Mouse (Mus musculus): ENCODE measurements around the gene Pxk. TPM values are rescaled to one million over a fixed set of nuclear protein-coding genes. Genes with fewer than 3 reads are reported as not detected.

The Pxk gene
- total RNA-seq, 1 experiment from 2014 or later = 15.1 TPM

DNA sequence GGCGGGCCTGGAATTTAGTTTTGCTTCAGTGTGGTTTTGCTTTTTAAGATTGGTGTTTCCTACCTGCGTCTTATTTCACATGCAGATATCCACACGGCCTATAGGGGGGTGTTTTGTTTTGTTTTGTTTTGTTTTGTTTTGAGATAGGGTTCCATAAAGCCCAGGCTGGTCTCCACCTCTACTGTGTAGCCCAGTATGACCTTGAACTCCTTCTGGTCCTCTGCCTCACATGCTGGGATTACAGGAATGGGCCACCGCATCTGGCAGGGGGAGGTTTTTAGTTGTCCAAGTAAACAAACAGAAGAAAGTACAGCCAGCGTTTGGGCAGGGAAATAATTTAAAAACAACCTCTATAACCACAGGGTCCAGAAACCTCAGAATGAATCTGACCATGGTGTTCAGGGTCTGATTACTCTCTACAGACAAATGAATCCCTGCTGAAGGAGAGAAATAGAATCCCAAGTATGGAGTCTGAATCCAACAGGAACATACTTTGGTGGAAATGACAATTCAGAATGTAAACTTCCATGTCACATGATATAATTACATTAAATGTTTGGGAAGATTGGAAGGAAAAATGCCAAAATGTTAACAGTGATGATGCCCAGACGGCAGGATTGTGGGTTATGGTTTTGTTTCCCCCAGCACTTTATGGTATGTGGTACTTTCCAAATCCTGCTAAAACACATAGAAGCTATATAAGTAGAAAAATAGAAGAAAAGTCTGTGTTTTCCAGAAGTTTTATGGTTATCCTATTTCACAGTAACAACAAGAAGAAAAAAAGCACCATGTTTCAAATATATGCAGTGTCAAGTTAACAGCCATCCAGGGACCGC is 26.3 kb downstream of the Pxk start:
- no peak for ATAC-seq (replicated peaks in 1 of 2; ENCODE audit: insufficient read depth in 1 of 2, low FRiP score in 2 of 2, low TSS enrichment in 1 of 2, low read depth in 1 of 2, poor library complexity in 2 of 2, severe bottlenecking in 2 of 2)

DNA sequence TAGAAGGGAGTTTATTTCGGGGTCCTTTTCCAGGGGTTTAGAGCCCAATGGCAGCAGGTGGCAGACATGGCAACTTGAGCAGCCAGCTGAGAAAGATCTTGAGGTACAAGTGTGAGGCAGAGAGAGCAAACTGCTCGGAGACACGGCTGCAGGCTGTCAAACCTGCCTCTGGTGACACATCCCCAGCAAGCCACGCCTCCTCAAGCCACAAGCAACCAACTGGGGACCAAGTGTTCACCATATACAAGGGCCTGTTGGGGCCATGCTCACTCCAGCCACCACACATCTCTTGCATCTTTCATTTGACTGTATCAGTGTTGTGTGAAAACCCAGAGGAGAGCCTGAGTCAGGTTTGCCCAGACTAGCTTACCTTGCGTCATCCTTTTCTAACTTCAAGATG is 30.0 kb downstream of the Pxk start:
- ATAC-seq (replicated peaks in 1 of 2; ENCODE audit: insufficient read depth in 1 of 2, low FRiP score in 2 of 2, low TSS enrichment in 1 of 2, low read depth in 1 of 2, poor library complexity in 2 of 2, severe bottlenecking in 2 of 2) = no peak

DNA sequence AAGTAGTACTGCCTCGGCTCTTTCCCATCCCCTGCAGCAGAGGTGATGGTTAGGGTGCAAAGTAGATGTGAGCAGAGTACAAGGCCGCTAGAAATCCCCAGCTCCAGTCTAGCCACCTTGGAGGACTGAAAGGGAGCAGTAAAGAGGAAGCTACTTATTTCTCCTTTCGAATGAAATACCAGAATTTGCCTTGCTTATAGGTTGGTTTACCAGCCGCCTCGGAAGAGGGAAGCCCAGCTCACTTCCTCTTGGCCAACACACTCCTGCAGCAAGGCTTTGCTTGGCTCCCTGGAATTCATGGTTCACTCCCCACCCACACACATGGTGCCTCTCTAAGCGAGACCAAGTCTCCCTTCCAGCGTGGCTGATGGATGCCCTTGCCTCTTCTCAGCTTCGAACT is 34.8 kb downstream of the Pxk start:
- ATAC-seq (replicated peaks in 1 of 2; ENCODE audit: insufficient read depth in 1 of 2, low FRiP score in 2 of 2, low TSS enrichment in 1 of 2, low read depth in 1 of 2, poor library complexity in 2 of 2, severe bottlenecking in 2 of 2) = peak; percentile 84 to 92

DNA sequence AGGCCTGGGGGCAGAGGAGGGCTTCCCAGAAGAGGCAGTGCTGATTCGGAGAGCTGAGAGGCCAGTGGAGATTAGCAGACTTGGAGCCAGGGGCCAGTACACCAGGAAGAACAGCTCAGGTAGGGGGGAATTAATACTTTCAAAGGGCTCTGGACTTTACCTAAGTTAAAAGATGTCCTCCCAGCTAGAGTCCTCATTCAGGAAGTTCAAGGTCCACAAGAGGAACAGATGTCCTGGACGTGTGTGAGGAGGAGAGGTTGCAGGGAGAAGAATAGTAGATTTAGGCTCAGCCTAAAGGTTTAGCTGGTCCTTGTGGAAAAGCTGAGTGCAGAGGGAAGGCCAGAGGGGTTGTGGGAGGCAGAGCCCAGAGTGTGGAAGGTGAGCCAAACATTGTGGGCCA is 36.2 kb downstream of the Pxk start:
- ATAC-seq (replicated peaks in 1 of 2; ENCODE audit: insufficient read depth in 1 of 2, low FRiP score in 2 of 2, low TSS enrichment in 1 of 2, low read depth in 1 of 2, poor library complexity in 2 of 2, severe bottlenecking in 2 of 2) = no peak

DNA sequence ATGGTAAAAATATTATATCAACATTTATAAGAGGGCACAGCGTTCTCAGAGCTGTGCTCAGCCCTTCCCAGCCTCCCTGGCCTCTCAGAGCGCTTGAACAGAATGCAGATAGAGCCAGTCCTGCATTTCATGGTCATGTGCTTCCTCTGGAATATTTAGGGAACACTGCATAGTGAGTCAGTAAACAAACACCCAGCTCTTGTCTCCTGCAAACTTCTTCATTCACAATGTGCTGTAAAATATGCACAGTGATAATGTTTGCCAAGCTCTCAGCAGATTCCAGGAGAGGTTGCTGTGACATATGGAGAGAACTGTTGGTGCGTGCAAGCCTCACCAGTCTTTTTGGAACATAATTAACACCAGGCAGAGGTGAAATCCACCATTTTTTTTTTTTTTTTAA is 37.1 kb downstream of the Pxk start:
- ATAC-seq (replicated peaks in 1 of 2; ENCODE audit: insufficient read depth in 1 of 2, low FRiP score in 2 of 2, low TSS enrichment in 1 of 2, low read depth in 1 of 2, poor library complexity in 2 of 2, severe bottlenecking in 2 of 2) = no peak

DNA sequence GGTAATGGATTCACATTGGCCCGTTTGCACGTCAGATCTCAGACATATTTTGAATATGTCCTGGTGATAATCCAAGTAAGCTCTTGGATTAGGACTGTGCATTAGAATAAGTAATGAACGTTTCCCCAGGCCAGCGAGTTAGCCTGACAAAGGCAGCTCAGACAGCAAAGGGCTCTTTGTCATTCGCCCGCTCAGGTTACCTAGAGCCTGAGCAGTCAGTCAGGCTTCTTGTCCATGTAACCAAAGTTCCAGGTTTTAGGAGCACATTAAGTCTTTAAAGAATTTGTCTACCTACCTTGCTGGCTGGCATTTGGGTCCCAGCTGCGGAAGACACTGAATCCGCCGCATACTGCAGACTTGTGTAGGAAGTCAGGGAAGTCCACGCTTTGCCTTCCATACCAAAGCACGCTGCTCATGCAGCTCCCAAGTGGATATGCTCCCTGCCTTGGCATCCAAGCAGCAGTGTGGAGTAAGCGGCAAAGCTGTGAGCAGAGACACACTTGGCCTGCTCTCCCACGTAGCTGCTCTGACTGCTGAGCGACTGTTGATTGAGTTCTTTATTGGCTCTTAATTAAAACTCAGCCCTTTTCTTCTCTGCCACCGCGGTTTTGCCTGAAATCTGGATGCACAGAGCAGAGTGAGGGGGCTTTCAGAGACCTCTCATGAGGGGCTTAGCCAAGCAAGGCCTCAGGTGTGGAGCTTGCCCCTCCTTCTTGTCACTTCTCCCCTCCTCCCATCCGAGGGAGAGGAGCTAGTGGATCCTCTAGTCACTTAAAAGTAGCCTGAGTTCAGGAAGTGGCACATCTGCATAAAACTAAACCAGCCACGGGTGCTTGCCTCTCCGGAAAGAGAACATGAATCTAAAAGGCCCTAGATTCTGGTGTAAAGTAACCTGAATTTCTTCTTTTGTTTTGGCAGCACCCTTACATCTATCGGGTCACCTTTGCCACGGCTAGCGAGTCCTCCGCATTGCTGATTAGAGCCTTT is 42.0 kb downstream of the Pxk start:
- no peak for ATAC-seq (replicated peaks in 1 of 2; ENCODE audit: insufficient read depth in 1 of 2, low FRiP score in 2 of 2, low TSS enrichment in 1 of 2, low read depth in 1 of 2, poor library complexity in 2 of 2, severe bottlenecking in 2 of 2)

DNA sequence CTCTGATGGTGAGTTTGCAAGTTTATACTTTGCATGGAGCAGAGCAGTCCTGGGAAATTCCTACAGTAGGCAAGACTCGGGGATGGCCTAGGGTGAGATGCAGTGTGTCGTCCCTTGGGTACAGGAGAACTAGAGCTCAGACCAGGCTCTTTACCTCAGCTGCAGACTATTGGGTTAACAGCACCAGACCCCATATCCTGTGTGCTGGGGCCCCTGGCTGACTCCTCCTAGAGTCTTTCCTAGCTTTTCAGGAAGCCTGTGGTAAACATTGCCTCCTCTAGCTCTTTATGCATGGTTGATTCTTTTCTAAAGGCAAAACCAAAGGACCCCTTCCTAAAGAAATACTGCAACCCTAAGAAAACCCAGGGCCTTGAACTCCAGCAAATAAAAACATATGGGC is 43.1 kb downstream of the Pxk start:
- peak in 1 of 2 experiments; percentile 32; a peak in 1 of 4 replicates for ATAC-seq (replicated peaks in 1 of 2; ENCODE audit: insufficient read depth in 1 of 2, low FRiP score in 2 of 2, low TSS enrichment in 1 of 2, low read depth in 1 of 2, poor library complexity in 2 of 2, severe bottlenecking in 2 of 2)

DNA sequence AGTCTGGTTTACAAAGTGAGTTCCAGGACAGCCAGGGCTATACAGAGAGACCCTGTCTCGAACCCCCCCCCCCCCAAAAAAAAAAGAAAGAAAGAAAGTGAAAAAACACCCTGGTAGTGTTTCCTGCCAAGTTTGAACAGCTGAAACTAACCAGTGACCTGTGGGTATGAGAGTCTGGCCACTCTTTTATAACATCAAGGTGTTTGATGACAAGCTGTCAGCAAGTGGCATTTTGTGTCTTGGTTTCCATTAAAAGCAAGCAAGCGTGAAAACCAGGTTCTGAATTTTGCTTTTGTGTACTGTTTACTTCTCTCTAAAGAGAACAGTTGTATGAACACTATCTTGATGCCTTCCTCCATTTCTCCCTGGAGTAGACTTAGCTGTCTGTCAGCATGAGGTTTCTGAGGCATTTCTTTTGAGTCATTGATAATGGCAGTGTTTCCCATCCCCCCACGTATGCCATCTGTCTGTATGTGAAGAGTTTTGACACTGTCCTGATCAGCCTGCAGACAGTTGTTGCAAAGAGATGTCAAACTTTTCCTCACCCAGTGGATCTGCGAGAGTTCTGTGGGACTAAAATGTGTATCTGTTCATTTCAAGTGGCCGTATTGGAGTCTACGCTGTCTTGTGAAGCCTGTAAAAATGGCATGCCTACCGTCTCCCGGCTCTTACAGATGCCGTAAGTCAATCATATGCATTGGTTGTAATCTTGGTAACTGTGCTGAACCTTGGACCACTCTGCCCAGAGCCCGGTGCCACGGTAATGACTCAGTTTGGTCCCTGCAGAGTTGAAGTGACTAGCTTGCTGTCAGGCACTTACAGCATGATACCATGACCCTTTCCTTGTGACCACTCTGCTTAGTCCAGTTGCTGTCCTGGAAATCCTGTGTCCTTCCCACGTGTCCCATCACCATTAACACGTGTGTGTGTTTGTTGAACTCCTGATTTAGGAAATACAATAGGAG is 47.9 kb downstream of the Pxk start:
- no peak for ATAC-seq (replicated peaks in 1 of 2; ENCODE audit: insufficient read depth in 1 of 2, low FRiP score in 2 of 2, low TSS enrichment in 1 of 2, low read depth in 1 of 2, poor library complexity in 2 of 2, severe bottlenecking in 2 of 2)

DNA sequence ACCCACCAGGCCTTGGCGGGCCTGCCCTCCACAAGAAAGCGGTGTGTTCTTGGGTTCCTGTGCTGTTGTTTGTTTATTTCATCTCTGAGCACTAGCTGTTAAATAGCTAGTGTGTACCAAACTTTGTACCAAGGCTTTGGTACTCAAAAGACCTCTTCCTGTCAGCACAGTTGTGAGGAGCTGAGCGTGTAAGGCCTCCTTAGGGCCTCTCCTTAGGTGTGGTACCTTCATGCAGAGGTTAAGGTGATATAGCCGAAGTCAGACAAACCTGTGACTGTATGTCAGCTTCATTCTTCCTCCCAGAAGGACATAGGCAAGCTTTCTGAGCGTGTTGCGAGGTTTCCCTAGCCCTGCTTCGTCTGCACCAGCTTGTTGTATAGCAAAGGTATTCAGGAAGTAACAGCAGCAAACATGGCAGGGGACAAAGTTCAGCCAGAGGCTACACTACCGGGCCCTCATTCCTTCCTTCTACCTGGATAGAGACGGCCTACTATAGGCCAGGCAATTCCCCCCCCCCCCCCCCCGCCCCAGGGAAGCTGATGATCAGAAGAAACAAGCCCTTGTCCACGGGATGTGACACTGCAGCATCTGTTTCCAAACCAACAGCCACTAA is 48.7 kb downstream of the Pxk start:
- ATAC-seq (replicated peaks in 1 of 2; ENCODE audit: insufficient read depth in 1 of 2, low FRiP score in 2 of 2, low TSS enrichment in 1 of 2, low read depth in 1 of 2, poor library complexity in 2 of 2, severe bottlenecking in 2 of 2) = no peak

DNA sequence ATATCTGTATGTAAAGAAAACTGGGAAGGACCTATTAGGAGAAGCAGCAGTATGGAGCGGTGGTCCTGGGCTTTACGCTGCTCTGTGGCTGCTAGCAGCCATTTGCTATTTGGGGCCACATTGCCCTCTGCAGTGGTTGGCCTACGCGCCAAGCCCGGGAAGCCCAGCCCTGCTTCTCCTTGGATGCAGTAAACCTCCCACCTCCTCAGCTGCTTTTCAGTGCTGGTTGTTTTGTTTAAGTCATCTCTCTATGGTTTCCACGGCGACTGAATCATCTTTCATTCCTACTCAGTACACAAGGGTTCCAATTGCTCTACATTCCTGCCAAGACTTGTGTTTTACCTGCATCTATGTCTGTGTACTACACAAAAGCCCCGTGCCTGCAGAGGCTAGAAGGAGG is 50.8 kb downstream of the Pxk start:
- no peak for ATAC-seq (replicated peaks in 1 of 2; ENCODE audit: insufficient read depth in 1 of 2, low FRiP score in 2 of 2, low TSS enrichment in 1 of 2, low read depth in 1 of 2, poor library complexity in 2 of 2, severe bottlenecking in 2 of 2)

DNA sequence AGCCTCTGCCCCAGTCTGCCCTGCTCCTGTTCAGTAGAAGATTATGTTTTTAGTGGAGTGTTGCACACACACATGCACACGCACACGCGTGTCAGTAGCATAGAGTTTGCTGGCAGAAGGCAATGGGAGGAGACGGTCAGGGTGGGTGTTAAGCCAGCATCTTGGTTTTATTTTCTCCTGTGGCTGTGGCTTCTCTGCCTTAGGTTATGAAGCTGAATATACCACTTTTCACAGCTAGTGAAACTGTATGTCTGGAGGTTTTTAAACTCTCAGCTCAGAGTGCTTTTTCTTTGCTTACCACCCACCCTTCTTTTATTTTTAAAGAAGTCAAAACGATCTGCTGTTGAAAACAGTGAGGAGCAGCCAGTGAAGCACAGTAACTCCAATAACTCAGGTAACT is 53.7 kb downstream of the Pxk start:
- ATAC-seq (replicated peaks in 1 of 2; ENCODE audit: insufficient read depth in 1 of 2, low FRiP score in 2 of 2, low TSS enrichment in 1 of 2, low read depth in 1 of 2, poor library complexity in 2 of 2, severe bottlenecking in 2 of 2) = no peak

DNA sequence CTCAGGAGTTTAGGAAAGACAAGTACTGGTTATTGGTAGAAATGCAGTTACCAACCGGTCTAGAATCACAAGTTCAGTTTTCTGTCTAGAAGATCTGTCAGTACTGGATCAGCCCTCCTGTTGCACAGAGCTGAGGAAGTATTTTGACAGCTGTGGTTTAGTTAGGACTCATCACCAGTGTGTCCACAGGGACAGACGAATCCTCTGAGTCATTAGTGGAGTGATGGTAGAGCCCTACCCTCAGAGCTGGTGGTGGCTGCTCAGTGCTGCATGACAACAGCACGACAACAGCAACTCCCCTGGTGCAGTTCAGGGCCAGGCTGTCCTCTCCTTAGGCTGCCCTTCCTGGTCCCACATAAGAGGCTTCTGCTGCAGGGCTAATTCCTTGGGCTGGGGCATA is 56.1 kb downstream of the Pxk start:
- no peak for ATAC-seq (replicated peaks in 1 of 2; ENCODE audit: insufficient read depth in 1 of 2, low FRiP score in 2 of 2, low TSS enrichment in 1 of 2, low read depth in 1 of 2, poor library complexity in 2 of 2, severe bottlenecking in 2 of 2)

DNA sequence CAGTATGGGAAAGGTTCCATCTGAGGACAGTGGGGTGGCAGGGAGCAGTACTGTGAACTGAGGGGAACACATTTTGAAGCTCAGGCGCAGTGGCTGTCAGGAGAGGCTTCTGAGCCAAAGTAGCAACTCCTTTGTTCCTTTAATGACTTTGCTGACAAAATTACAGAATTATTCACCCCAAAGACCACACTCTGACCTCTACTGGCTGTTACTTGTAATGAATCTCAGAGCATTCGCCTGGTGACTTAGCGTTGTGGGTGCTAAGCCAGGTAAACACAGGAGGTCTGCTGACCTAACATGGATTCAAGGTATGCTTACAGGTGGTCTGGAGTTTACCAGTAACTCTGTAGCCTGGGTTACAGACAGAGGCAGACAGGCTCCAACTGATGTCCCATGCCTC is 58.9 kb downstream of the Pxk start:
- peak; percentile 55 to 57 for ATAC-seq (replicated peaks in 1 of 2; ENCODE audit: insufficient read depth in 1 of 2, low FRiP score in 2 of 2, low TSS enrichment in 1 of 2, low read depth in 1 of 2, poor library complexity in 2 of 2, severe bottlenecking in 2 of 2)

DNA sequence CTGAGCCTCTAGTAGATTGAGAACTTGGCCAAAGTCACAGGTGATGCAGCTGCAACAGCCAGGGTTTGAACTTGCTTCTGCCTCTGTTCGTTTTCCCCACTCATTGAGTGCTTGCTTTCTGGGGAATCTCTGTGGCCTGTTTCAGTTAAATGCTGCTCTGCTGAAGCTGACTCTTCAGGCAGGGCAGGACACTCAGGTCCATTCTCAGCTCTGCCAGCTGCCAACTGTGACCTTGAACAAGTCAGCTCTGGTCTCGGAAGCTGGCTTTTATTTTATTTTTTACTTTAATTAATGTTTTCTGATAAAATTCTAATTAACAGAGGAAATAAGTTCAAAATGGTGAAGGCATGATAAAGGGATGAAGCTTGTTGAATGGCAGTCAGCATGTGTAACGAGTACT is 60.7 kb downstream of the Pxk start:
- no peak for ATAC-seq (replicated peaks in 1 of 2; ENCODE audit: insufficient read depth in 1 of 2, low FRiP score in 2 of 2, low TSS enrichment in 1 of 2, low read depth in 1 of 2, poor library complexity in 2 of 2, severe bottlenecking in 2 of 2)

DNA sequence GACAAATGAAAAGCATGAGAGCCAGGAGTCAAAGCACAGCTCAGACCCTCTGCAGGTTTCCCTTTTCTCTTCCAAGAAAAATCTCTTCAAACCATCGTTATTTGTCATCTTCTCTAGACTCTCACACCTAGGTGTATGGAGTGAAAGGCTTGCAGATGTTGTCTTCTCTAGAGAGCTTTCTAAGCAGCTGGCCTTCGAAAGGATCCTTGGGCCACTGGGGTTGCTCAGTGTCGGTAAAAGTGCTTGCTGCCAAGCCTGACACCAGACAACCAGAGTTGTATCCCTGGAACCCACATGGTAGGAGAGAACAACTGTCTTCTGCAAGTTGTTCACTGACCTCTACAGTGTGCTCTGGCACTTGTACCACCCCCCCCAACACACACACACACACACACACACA is 61.1 kb downstream of the Pxk start:
- ATAC-seq (replicated peaks in 1 of 2; ENCODE audit: insufficient read depth in 1 of 2, low FRiP score in 2 of 2, low TSS enrichment in 1 of 2, low read depth in 1 of 2, poor library complexity in 2 of 2, severe bottlenecking in 2 of 2) = no peak

DNA sequence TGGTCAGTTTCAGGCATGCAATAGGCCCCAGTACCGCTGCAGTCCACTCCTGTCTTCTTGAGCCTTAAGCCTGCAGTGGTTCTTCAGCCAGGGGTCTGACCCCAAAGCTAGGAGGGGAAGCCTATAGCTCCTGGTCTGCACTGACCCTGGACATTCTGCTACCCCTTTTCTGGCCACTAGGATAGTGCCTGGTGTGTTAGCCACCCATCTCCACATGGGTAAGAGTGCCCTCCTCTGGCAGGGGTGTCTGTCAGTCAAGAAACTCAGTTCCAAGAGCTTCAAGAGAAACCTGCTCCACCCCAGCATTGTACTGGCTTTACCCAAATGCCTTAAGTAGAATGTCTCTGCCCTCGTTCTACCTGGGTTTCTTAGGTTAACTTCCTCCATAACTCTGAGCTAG is 63.8 kb downstream of the Pxk start:
- ATAC-seq (replicated peaks in 1 of 2; ENCODE audit: insufficient read depth in 1 of 2, low FRiP score in 2 of 2, low TSS enrichment in 1 of 2, low read depth in 1 of 2, poor library complexity in 2 of 2, severe bottlenecking in 2 of 2) = 0 out of 4 replicates have a peak, but pooled peaks of 1 of the 2 experiments have one; percentile 40

DNA sequence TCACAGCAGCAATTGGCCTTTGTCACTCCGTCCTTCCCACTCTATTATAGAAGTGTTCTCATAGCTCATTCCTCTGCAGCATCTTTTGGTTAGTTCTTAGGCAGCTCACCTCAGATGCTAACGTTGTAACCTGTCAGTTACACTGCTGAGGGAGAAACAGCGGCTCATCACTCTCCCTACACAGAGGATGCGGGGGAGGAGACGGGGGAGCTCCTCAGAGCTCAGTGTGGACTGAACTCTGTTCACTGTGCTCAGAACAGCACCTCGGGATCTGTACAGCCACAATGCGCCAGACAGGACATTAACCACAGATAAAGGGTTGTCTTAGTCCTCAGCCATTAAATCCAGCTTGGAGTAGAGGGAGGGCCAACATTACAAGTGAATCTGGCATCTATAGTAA is 66.5 kb downstream of the Pxk start:
- no peak for ATAC-seq (replicated peaks in 1 of 2; ENCODE audit: insufficient read depth in 1 of 2, low FRiP score in 2 of 2, low TSS enrichment in 1 of 2, low read depth in 1 of 2, poor library complexity in 2 of 2, severe bottlenecking in 2 of 2)

Data from hematopoietic stem cell, adult 5-6 weeks (primary cell).